Mouse (Mus musculus) embryo, embryonic 10 days (tissue): Measurements from ENCODE around the gene Gm4869.

Experiments
- DNase-seq: peaks from one replicate; pipeline ENCODE4 v3.0.0-alpha.2; 2015; ENCODE audit warnings: low spot score

The Gm4869 gene

GRCm38 (mm10) chr5:140464943-140465342, 19.5 kb downstream of the Gm4869 start:
- no peak for DNase-seq

DNA sequence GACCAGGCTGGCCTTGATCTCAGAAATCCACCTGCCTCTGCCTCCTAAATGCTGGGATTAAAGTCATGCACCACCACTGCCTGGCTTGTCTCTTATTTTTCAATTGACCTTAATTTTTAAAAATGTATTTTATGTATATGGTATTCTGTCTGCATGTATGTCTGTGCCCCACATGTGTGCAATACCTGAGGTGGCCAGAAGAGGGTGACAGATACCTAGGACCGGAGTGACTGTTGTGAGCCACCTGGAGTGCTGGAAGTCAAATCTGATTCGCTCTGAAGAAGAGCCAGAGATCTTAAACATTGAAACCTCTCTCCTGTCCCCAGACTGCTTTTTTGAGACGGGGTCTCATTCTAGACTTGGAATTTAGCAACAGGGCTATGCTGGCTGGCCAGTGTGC, 26.9 kb downstream of the Gm4869 start:
- peak; percentile 26 for DNase-seq

DNA sequence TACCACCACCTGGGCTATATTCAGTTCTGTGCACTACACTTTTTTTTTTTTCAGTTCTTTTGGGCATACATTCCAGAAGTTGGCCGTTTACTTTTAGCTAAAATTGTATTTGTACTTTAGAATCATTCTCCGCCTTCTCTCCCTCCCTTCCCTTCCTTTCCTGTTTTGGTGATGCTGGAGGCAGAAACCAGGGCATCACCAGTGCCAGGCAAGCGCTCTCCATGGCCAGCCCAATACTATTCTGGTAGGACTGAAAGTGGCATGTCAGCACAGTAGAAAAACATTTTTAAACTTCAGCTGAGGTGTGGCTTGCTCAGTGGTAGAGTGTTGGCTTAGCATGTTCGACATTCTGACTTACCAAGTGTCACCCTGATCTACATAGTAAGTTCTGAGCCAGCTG, 36.0 kb downstream of the Gm4869 start:
- no peak for DNase-seq

GRCm38 (mm10) chr5:140491142-140491541, 45.7 kb downstream of the Gm4869 start:
- DNase-seq: no peak

DNA sequence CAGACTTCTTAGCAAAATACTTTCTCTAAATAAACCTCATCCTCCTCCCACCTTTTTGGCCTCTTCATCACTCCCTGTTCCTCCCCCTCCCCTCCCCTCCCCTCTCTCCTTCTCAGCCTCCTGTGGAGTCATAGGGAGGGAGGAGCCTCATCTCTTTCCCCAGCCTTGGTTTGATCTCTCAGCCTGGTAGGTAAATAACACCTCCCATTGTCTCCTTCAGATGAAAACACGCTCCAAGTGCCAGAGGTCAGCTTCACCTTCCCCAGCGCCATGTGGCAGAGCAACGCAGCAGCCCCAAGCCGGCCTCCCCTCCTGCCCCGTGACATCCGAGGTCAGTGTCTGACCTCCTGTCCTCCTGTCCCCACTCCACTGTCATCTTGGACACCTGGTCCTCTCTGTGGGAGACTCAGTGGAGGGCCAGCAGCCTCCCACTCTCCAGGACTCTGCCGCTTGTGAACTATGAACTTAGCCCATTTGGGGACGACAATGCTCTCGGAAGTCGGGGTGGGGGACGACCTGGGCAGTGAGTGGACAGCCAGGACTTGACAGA, 47.3 kb downstream of the Gm4869 start:
- DNase-seq: peak; percentile 11

GRCm38 (mm10) chr5:140498176-140498575, 52.7 kb downstream of the Gm4869 start:
- DNase-seq: no peak

- DNase-seq: no peak
These were observed 55.3 kb downstream of the Gm4869 start for GRCm38 (mm10) chr5:140500736-140501135.

- peak; percentile 71 for DNase-seq
These were observed 56.8 kb downstream of the Gm4869 start for GRCm38 (mm10) chr5:140501982-140502836.

GRCm38 (mm10) chr5:140502925-140503324, 57.5 kb downstream of the Gm4869 start:
- DNase-seq: peak; percentile 83

GRCm38 (mm10) chr5:140505208-140505780, 59.8 kb downstream of the Gm4869 start, which contains the start of gene Chst12:
Gene Chst12, plus strand, starts transcription at chr5:140505550.
- peak; percentile 100 for DNase-seq

DNA sequence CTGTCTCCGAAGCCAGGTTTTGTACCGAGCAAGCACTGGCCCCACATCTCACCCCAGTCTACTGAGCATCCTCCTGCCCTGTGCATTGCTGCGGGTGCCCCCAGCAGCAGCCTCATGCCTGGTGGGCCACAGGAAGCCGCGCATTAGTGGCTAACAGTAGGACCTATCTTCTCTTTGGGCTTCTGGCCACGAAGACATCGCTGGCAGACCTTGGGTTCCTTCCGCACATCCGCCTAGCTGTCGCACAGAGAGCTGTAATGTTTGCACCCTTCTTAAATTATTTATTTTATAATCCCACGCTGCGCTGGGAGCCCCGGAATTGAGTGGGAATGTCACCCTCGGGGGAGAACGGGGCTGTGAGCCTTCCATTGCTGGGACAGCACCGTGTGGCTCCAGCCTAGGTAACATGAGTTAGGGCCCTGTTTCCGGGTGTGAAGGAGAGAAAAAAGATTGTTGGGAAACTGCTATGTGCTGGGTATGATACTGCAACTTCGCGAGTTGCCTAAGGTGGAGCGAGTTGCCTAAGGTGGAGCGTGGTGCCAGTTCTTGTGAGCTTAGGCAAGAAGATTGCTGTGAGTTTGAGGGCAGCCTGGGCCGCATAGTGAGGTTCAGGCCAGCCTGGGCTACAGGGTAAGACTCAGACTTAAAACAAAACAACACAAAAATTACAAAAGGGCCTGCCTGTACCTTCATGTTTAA, 60.8 kb downstream of the Gm4869 start:
- no peak for DNase-seq

GRCm38 (mm10) chr5:140507466-140508208, 62.2 kb downstream of the Gm4869 start:
- no peak for DNase-seq

DNA sequence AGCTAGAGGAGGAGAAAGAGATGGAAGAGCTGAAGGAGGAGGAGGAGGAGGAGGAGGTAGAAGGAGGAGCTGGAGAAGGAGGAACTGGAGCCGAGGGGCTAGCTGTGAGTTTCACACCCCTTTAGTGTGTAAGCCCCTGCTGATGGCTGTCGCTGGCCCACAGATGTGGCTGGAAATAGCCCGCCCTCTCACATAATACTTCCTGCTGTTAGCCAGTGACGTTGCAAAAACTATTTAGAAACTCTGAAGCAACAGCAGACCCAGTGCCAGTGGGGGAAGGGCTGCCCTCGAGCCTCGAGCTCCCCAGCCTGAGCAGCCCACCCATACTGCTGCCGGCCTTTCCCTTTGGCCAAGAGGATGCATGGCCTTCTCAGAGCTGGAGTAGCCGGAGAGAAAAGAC, 63.2 kb downstream of the Gm4869 start:
- DNase-seq: peak; percentile 22

DNA sequence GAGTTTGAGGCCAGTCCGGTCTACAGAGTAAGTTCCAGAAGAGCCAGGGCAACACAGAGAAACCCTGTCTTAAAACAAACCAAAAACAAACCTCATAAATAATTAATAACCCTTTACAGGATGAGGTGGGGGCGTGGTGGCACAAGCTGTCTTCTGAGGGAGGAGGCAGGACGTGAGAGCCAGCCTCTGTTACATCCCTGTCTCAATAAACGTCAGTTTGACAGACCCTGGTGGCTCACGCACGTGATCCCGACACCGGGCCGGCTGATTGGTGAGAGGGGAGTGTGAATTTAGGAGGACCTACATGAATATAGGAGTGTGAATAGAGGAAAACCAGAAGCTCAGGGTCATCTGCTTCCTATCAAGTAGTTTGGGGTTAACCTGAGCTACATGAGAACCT, 63.8 kb downstream of the Gm4869 start:
- DNase-seq: no peak

- no peak for DNase-seq
These were observed 64.9 kb downstream of the Gm4869 start for GRCm38 (mm10) chr5:140510012-140511000.

- DNase-seq: no peak
These were observed 68.5 kb downstream of the Gm4869 start for GRCm38 (mm10) chr5:140513921-140514320.

- peak; percentile 65 for DNase-seq
These were observed 69.5 kb downstream of the Gm4869 start for GRCm38 (mm10) chr5:140514799-140515486.

- no peak for DNase-seq
These were observed 71.9 kb downstream of the Gm4869 start for GRCm38 (mm10) chr5:140517159-140517920.

DNA sequence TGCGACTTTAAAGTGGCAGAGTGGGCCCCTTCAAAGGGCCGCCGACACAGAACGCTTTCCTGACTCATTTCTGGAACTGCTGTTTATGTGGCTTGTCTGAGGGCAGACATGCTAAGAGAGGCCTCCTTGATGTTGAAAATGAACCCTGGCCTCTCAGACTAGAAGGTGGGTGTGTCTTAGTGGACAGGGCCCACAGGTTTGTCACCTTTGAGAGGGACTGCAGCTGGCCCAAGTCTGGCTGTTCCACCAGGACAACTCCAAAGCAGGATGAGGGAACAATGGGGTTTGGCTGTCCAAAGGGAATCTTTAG, 72.4 kb downstream of the Gm4869 start:
- no peak for DNase-seq
